Mouse (Mus musculus) bone marrow, adult 2 months (tissue): Measurements from ENCODE around the gene Il11ra1.

Experiments
- CTCF ChIP-seq: fragments of 200-500 bp; IDR thresholded peaks from 2 replicates; pipeline ENCODE4 v1.5.1; 2011; ENCODE audit warnings: low read length, control low read depth; ENCODE audit not compliant: control insufficient read depth, insufficient read depth
- POLR2A ChIP-seq: fragments of 200-500 bp; IDR thresholded peaks from 2 replicates; pipeline ENCODE4 v1.6.1; 2011; ENCODE audit warnings: low read depth, mild to moderate bottlenecking, control low read depth, low read length, borderline replicate concordance; ENCODE audit not compliant: control insufficient read depth

- no peak for TF ChIP-seq POLR2A
- TF ChIP-seq CTCF = no peak
Observed at GRCm38 (mm10) chr4:41756440-41756839, 56.7 kb downstream of the Il11ra1 start.
